Mouse (Mus musculus) left cerebral cortex, adult 18-20 months (tissue): Measurements from ENCODE around the gene Blvrb. TPM values are rescaled to one million over a fixed set of nuclear protein-coding genes. Genes with fewer than 3 reads are reported as not detected.
"Not testable (repeated sequence)": the region's sequence is repeated elsewhere in the genome, so short reads cannot be mapped to it uniquely, and the experiment has no call there.

Source experiments
- DNase-seq, 2 experiments: peaks; one replicate each; pipeline ENCODE4 v3.0.0; 2021 to 2022; ENCODE audit warnings: low spot score in 2 of 2, mixed read lengths in 1 of 2
- total RNA-seq, 2 experiments: library from RNA; stranded (reverse); gene quantifications; 2 replicates each; pipeline ENCODE4 v1.2.3; 2021

Gene Blvrb
- total RNA-seq, 2 experiments from 2014 or later, result 20.8 to 21.3 TPM

DNA sequence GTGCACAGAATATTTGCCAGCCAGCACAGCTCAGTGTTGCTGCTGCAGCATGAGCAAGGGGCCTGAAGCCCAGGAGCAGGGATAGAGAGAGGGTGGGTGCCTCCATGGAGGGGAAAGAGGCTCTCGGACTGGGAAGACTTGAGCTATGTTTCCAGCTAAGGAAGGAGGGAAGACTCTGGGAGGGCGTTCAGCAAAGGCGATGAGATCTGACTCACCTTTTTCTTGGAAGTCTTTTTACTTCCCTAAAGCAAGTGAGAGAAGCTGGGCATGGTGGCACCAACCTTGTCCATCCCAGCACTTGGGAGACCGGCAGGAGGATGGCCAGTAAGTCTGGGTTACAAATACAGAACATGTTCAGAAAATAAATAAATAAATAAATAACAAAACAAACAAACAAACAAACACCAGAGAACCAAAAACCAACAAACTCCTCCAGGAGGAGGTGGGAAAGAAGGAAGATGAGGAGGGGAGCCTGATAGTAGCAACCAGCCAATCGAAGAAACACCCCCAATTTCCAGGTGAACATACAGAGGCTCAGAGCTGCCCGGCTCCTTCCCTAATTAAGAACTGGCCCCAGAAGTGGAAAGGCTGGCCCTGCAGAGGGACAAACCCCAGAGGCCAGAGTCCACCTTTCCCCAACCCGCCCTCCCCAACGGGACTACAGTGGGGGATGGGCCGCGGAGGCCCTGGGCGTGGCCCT, 33.3 kb downstream of the Blvrb start:
- no peak for DNase-seq

- peak; percentile 59 to 68 for DNase-seq
These were observed 33.8 kb downstream of the Blvrb start for GRCm38 (mm10) chr7:27481627-27481969.

DNA sequence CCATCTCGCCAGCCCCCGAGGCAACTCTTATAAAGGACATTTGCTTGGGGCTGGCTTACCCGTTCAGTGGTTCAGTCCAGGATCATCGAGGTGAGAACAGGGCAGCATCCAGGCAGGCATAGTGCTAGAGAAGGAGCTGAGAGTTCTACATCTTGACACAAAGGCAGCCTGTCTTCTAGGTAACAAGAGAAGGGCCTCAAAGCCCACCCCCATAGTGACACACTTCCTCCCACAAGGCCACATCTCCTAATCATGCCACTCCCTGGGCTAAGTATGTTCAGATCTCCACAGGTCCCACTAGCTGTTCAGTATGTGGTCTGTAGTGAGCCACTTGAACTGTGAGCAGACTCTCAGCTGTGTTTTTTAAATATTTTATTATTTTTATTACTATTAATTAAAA, 36.1 kb downstream of the Blvrb start:
- DNase-seq, result no peak

DNA sequence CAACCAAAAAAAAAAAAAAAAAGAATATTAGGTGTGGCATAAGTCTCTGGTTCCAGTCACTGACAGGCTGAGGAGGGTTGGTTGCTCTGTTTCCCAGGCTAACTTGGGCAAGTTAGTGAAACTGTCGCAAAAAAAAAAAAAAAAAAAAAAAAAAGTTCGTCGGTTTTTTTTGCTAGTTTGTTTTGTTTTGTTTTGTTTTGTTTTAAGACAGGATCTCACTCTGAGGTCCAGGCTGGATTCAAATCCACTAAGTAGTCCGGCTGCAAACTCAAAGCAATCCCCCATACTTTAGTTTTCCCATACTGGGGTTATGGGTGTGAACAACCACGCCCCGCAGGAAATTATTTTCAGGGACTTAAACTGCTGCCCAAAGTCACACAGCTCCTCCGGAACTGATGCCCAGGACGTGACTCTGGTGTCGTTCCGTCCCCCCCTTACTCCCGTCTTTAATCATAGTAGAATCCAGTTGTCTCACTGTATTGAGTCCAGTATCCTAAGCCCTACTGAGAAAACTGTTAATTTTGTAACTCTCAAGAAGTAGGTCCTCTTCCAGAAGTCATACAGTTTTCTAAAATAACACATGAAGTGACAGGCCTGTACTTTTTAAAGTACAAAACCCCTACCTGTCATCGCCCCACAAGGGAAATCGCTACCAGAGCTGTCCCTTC, 38.5 kb downstream of the Blvrb start:
- DNase-seq, result no peak

- peak; percentile 99 to 100 for DNase-seq
These were observed 39.3 kb downstream of the Blvrb start, which contains the start of gene Sertad1 for GRCm38 (mm10) chr7:27486770-27487697. TSS of gene Sertad1 (plus strand) at chr7:27486910.

- DNase-seq, result peak; percentile 69 to 77
These were observed 40.0 kb downstream of the Blvrb start for GRCm38 (mm10) chr7:27487740-27488268.

GRCm38 (mm10) chr7:27489270-27489869, 41.6 kb downstream of the Blvrb start:
- no peak for DNase-seq

DNA sequence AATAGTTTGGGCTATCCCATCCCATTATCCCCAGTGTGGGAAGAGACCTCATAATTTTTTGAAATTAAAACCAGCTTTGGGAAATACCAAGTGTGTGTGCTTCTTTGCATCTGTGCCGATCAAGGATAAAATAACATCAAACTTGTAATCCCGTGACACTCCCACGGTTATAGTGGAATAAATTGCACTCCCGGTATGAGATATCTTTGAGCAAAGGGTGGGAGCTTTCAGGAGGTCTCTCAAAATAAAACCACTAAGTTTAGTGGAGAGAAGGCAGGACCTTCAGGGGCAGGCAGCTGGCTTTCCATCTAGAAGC, 42.4 kb downstream of the Blvrb start:
- no peak for DNase-seq

DNA sequence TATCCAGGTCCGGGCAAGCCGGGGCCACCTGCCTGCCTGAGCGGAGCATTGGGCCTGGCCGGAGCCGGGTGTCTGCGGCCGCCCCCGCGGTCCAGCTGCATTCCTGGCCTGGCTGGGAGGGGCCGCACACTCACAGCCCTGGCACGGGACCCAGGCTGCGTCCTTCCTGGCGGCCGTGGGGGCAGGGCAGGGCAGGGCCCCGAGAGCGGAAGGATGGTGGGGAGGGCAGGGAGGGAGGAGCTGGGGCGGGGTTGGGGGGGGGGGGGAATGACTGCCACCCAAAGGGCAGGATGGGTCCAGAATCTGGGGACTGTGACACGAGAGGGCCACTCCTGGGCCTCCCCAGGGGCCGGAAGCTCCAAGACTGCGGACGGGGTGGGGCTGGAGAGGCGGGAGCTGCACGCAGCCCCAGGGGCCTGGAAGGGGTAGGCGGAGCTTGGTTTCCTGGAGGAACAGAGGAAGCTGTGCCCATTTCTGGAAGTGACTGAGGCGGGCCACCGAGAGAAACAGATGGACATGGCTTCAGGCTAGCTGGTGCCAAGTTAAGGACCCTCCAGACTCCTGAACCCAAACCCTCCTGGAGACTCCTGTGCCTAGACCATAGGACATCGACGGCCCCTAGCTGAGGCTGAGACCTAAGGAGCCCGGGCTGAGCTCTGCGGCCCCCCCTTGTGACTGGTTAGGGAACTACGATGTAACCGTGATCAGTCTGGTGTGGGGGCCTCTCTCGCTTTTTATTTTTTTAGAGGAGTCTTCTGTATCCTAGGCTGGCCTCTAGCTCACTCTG, 43.0 kb downstream of the Blvrb start:
- DNase-seq, result peak; percentile 79 to 83

DNA sequence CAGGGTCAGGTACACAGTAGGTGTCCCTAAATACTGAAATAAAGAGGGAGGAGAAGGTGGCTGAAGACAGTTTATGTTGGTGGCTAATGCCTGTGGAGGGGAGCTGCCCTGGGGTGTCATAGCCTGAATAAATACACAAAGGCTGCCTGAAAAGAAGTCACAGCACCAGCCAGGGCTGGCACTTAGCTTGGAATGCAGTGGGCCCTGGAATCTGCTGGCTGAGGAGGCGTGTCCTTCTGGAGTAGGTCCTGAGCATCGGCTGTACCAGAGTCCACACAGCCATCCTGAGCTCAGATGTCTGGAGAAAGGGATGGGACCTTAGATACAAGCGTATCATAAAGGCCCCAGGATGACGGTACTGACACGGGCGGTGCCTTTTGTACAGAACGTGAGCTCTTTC, 44.1 kb downstream of the Blvrb start:
- no peak for DNase-seq

DNA sequence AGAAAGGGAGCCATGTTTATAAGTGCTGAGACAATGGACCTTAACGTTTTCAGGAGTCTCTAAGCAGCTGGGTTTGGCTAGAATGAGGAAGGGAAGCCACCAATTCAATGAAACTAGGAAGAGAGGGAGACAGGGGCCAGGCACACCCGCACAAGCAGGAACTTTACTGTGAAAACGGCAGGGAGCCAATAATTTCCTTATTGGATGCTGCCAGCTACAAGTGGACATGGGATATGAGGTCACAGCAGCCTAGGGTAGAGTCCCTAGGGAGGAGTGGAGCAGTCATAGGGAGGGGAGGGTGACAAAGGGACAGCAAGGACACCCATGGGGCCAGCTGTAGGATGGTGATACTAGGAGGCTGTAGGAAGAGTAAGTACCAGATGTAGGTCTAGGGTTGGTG, 45.2 kb downstream of the Blvrb start:
- no peak for DNase-seq

DNA sequence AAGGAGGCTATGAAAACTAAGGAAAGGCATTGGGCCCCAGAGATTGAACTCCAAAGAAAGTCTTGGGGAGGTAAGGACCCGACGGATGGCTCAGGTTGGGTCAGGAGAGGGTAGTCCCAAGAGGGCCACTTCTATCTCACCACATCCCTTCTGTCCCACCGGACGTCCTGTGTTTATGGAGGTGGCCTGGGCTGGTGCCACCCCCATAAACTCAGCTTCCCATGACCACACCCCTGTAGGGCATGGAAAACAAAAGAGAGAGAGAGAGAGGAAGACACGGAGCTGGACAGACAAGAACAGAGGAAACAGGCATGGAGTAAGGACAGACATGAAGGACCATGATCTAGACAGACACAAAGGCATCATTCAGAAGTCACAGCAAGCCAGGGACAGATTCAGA, 45.7 kb downstream of the Blvrb start:
- no peak for DNase-seq

GRCm38 (mm10) chr7:27494659-27495367, 47.0 kb downstream of the Blvrb start:
- not testable (repeated sequence) for DNase-seq

GRCm38 (mm10) chr7:27499036-27499435, 51.3 kb downstream of the Blvrb start, which contains the start of gene Prx:
TSS of gene Prx (plus strand) at chr7:27499324.
- DNase-seq, result no peak

DNA sequence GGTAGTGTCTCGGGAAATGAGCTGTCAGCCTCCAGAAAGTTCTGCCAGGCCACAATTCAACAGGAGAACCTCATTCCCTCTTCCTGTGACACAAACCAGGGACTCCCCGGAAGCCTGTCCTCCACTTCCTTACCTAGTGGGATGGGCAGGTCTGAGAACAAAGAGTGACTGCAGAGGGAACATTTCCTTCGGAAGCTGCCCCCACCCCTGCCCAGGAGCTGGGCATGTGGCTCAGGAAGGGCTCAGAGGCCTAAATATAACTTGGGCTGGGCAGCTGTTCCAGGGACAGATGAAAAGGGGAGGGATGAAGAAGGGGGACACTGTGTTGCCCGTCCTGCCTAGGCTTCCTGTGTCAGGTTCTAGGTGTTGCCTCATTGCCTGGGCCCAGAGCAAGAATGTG, 53.8 kb downstream of the Blvrb start:
- no peak for DNase-seq

DNA sequence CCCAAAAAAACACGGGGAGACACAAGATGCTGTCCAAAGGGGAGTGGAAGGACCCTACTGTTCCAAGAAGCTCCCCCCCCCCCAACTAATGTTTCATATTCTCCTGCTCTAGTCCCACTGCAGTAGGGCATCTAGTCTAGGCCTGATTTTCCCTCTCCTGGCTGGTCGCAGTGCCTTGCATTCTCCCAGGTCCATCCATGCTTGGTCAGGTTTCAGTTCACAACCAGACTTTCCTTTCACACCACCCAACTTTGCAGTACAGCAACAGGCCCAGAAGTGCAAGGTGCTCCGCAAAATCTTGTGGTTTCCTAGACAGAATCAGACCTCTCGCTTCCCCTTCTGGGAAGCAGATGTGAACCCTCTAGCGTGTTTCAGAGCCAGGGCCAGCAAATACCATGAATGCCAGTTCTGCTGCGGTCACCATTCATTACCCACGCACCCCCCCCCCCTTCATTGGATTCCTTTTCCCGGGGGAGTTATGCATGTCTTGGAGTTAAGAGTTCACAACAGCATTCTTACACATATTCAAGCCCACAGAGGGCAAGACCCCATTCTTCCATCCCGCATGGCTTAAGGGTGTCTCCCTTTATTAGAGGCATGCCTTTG, 59.1 kb downstream of the Blvrb start:
- DNase-seq, result no peak

GRCm38 (mm10) chr7:27507711-27508647, 60.2 kb downstream of the Blvrb start:
- peak; percentile 88 to 90 for DNase-seq

DNA sequence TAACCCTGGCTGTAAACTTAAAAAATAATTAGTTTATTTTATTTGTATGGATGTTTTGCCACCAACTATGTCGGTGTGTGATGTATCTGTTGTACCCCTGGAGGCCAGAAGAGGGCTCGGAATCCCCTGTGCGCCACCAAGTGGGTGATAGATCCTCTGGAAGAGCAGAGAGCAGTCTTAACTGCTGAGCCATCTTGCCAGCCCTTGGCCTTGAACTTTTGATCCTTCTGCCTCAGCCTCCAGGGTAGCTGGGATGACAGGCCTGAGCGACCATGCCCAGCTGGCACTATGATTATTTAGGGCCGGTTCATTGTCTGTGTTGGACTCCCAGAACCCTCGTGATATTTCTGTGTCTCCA, 60.8 kb downstream of the Blvrb start:
- DNase-seq, result no peak
